Mouse (Mus musculus): ENCODE measurements around the gene Prss54.

GRCm38 (mm10) chr8:95547931-95548330 is 28.2 kb downstream of the Prss54 start:
- TF ChIP-seq CTCF (IDR thresholded peaks at IDR 0.05; ENCODE audit: low read depth, low read length), result no peak
- no peak for TF ChIP-seq GATA1 (IDR thresholded peaks at IDR 0.05; ENCODE audit: borderline replicate concordance, low read length)
- TF ChIP-seq TAL1 (conservative IDR thresholded peaks at IDR 0.05; ENCODE audit: low read depth, low read length), result no peak
- no peak for TF ChIP-seq GATA2 (IDR thresholded peaks at IDR 0.05; ENCODE audit: borderline replicate concordance, low read depth, low read length)
- no peak for TF ChIP-seq POLR2AphosphoS5 (IDR thresholded peaks at IDR 0.05; ENCODE audit: insufficient replicate concordance, low read depth, low read length)
